Mouse (Mus musculus) bone marrow macrophage, adult 2 months (primary cell): ENCODE measurements at regions not wholly inside any gene's neighbourhood (a gene's known extent, or its start where the extent isn't known, plus 50 kb on each side); places are given as distances from the start of the nearest gene placed in this dataset.

Source experiments
- H3K27ac ChIP-seq: 2 replicates; pipeline ENCODE4 v1.5.1; 2012; ENCODE audit warnings: low read depth, low read length; ENCODE audit not compliant: insufficient read depth
- H3K4me1 ChIP-seq: 2 replicates; pipeline ENCODE4 v1.6.1; 2012; ENCODE audit warnings: low read length; ENCODE audit not compliant: control insufficient read depth, insufficient read depth
- H3K4me3 ChIP-seq: 2 replicates; pipeline ENCODE4 v1.5.1; 2012; ENCODE audit warnings: mild to moderate bottlenecking, low read length, moderate library complexity; ENCODE audit not compliant: insufficient read depth
- CTCF ChIP-seq: IDR thresholded peaks from 2 replicates; pipeline ENCODE4 v1.5.1; 2012; ENCODE audit warnings: low read depth, mild to moderate bottlenecking, low read length, moderate library complexity
- POLR2A ChIP-seq: IDR thresholded peaks from 2 replicates; pipeline ENCODE4 v1.6.1; 2012; ENCODE audit warnings: mild to moderate bottlenecking, low read depth, low read length, borderline replicate concordance

GRCm38 (mm10) chr9:88065057-88065456 lies 261.9 kb upstream of the Nt5e start:
- Histone ChIP-seq H3K27ac (no peak overlapping the region), H3K4me1 (no peaks in the 10 kb centered on the region), H3K4me3 (no peak overlapping the region)
- TF ChIP-seq CTCF (no peak), POLR2A (no peak)

GRCm38 (mm10) chr9:88065777-88066176 lies 261.2 kb upstream of the Nt5e start:
- H3K27ac ChIP-seq = no peak overlapping the region
- no peak for TF ChIP-seq POLR2A
- no peak for TF ChIP-seq CTCF
- no peaks in the 10 kb centered on the region for H3K4me1 ChIP-seq
- H3K4me3 ChIP-seq = no peak overlapping the region

- H3K27ac ChIP-seq = no peak overlapping the region
- TF ChIP-seq CTCF = no peak
- TF ChIP-seq POLR2A = no peak
- no peak overlapping the region for H3K4me3 ChIP-seq
- H3K4me1 ChIP-seq = no peaks in the 10 kb centered on the region
Observed at GRCm38 (mm10) chr9:88068322-88068721, 258.7 kb upstream of the Nt5e start.

GRCm38 (mm10) chr9:88068881-88069304 lies 258.1 kb upstream of the Nt5e start:
- Histone ChIP-seq H3K27ac (no peak overlapping the region), H3K4me3 (no peak overlapping the region), H3K4me1 (no peaks in the 10 kb centered on the region)
- no peak for TF ChIP-seq POLR2A
- no peak for TF ChIP-seq CTCF

GRCm38 (mm10) chr9:88069834-88070233 lies 257.2 kb upstream of the Nt5e start:
- no peak overlapping the region for H3K27ac ChIP-seq
- no peak overlapping the region for H3K4me3 ChIP-seq
- H3K4me1 ChIP-seq = no peaks in the 10 kb centered on the region
- TF ChIP-seq CTCF = no peak
- TF ChIP-seq POLR2A = no peak

- no peak overlapping the region for H3K4me3 ChIP-seq
- no peaks in the 10 kb centered on the region for H3K4me1 ChIP-seq
- no peak overlapping the region for H3K27ac ChIP-seq
- TF ChIP-seq POLR2A (no peak), CTCF (peak; percentile 32; the same call in 1 of the 2 replicates)
Observed at GRCm38 (mm10) chr9:88073165-88073564, 253.8 kb upstream of the Nt5e start.

- TF ChIP-seq POLR2A = no peak
- TF ChIP-seq CTCF = no peak
- Histone ChIP-seq H3K27ac (no peak overlapping the region), H3K4me1 (no peaks in the 10 kb centered on the region), H3K4me3 (no peak overlapping the region)
Observed at GRCm38 (mm10) chr9:88073579-88073978, 253.4 kb upstream of the Nt5e start.

- Histone ChIP-seq H3K27ac (no peak overlapping the region), H3K4me3 (no peak overlapping the region), H3K4me1 (no peaks in the 10 kb centered on the region)
- no peak for TF ChIP-seq POLR2A
- TF ChIP-seq CTCF = no peak
Observed at GRCm38 (mm10) chr9:88082931-88083479, 244.0 kb upstream of the Nt5e start.

- H3K4me1 ChIP-seq = no peaks in the 10 kb centered on the region
- H3K4me3 ChIP-seq = no peak overlapping the region
Observed at GRCm38 (mm10) chr9:88085181-88085816, 241.7 kb upstream of the Nt5e start.

GRCm38 (mm10) chr9:88085866-88086265 lies 241.1 kb upstream of the Nt5e start:
- no peak overlapping the region for H3K27ac ChIP-seq
- TF ChIP-seq CTCF (no peak), POLR2A (no peak)
- no peak overlapping the region for H3K4me3 ChIP-seq
- no peaks in the 10 kb centered on the region for H3K4me1 ChIP-seq

More at GRCm38 (mm10) chr9:88085181-88085816, 241.7 kb upstream of the Nt5e start:
- no peak for TF ChIP-seq POLR2A
- no peak for TF ChIP-seq CTCF
- no peak overlapping the region for H3K27ac ChIP-seq
